Mouse (Mus musculus) MEL (cell line): ENCODE measurements around the gene Cdc7. TPM values are rescaled to one million over a fixed set of nuclear protein-coding genes. Genes with fewer than 3 reads are reported as not detected.

Source experiments
- DNase-seq: peaks from one replicate; pipeline ENCODE4 v3.0.0; 2011; ENCODE audit warnings: low read depth, low spot score
- H3K27ac ChIP-seq: 2 replicates; pipeline ENCODE4 v1.5.1; 2012; ENCODE audit warnings: low read depth, mild to moderate bottlenecking, control low read depth, low read length, moderate library complexity; ENCODE audit not compliant: control insufficient read depth
- H3K27me3 ChIP-seq, 2 experiments: fragments of 150-350 bp in 1 of 2; sonication (generic) in 1 of 2; 2 replicates each; pipeline ENCODE4 v1.6.1; 2012; ENCODE audit warnings: low read length in 2 of 2, mild to moderate bottlenecking in 2 of 2, improper control_type of control experiment in 1 of 2, moderate library complexity in 1 of 2; ENCODE audit not compliant: insufficient read depth in 2 of 2, control insufficient read depth in 1 of 2
- H3K36me3 ChIP-seq, 2 experiments: 2 replicates each; pipeline ENCODE4 v1.6.1; 2012 to 2014; ENCODE audit warnings: low read length in 2 of 2, improper control_type of control experiment in 1 of 2, inconsistent platforms in 1 of 2, mild to moderate bottlenecking in 1 of 2; ENCODE audit not compliant: insufficient read depth in 2 of 2, control insufficient read depth in 1 of 2
- H3K4me1 ChIP-seq, 2 experiments: fragments of 150-350 bp in 1 of 2; sonication (generic) in 1 of 2; 2 replicates each; pipeline ENCODE4 v1.6.1; 2012; ENCODE audit warnings: low read length in 2 of 2, improper control_type of control experiment in 1 of 2, mild to moderate bottlenecking in 1 of 2; ENCODE audit not compliant: insufficient read depth in 2 of 2, control insufficient read depth in 1 of 2
- H3K4me3 ChIP-seq, 2 experiments: fragments of 150-350 bp in 1 of 2; sonication (generic) in 1 of 2; 2 replicates each; pipeline ENCODE4 v1.5.1; 2012; ENCODE audit warnings: low read depth in 2 of 2, low read length in 2 of 2, mild to moderate bottlenecking in 2 of 2, moderate library complexity in 2 of 2, control low read depth in 1 of 2, improper control_type of control experiment in 1 of 2; ENCODE audit not compliant: control insufficient read depth in 1 of 2, insufficient read depth in 1 of 2
- H3K79me2 ChIP-seq: 2 replicates; pipeline ENCODE4 v1.6.1; 2012; ENCODE audit warnings: mild to moderate bottlenecking, low read length, moderate library complexity; ENCODE audit not compliant: control insufficient read depth, poor library complexity, insufficient read depth
- H3K9ac ChIP-seq: 2 replicates; pipeline ENCODE4 v1.6.1; 2012; ENCODE audit warnings: low read depth, mild to moderate bottlenecking, control low read depth, low read length, moderate library complexity; ENCODE audit not compliant: control insufficient read depth, poor library complexity, severe bottlenecking
- H3K9me3 ChIP-seq: fragments of 150-350 bp; sonication (generic); replicated peaks from 2 replicates; pipeline ENCODE4 v1.6.1; 2012; ENCODE audit warnings: mild to moderate bottlenecking, low read length, improper control_type of control experiment, moderate library complexity; ENCODE audit not compliant: insufficient read depth
- CHD1 ChIP-seq: IDR thresholded peaks from 2 replicates; pipeline ENCODE4 v1.6.1; 2012; ENCODE audit warnings: low read depth, mild to moderate bottlenecking, inconsistent platforms, low read length, improper control_type of control experiment
- CHD2 ChIP-seq: IDR thresholded peaks from 2 replicates; pipeline ENCODE4 v1.6.1; 2011; ENCODE audit warnings: low read length, improper control_type of control experiment
- CTCF ChIP-seq, 3 experiments: IDR thresholded peaks in 2 of 3; conservative IDR thresholded peaks in 1 of 3; 2 replicates each; pipeline ENCODE4 v1.5.1; 2011 to 2012; ENCODE audit warnings: low read length in 3 of 3, low read depth in 2 of 3, mild to moderate bottlenecking in 2 of 3, improper control_type of control experiment in 1 of 3, inconsistent platforms in 1 of 3, mixed read lengths in 1 of 3, moderate library complexity in 1 of 3; ENCODE audit not compliant: control insufficient read depth in 1 of 3, insufficient read depth in 1 of 3, poor library complexity in 1 of 3, severe bottlenecking in 1 of 3
- ELF1 ChIP-seq: IDR thresholded peaks from 2 replicates; pipeline ENCODE4 v1.6.1; 2014; ENCODE audit warnings: low read depth, mild to moderate bottlenecking, inconsistent platforms, low read length, improper control_type of control experiment, moderate library complexity
- EP300 ChIP-seq, 2 experiments: IDR thresholded peaks; 2 replicates each; pipeline ENCODE4 v1.6.1; 2011; ENCODE audit warnings: improper control_type of control experiment in 2 of 2, low read length in 2 of 2, low read depth in 1 of 2, mild to moderate bottlenecking in 1 of 2
- GABPA ChIP-seq: IDR thresholded peaks from 2 replicates; pipeline ENCODE4 v1.6.1; 2012; ENCODE audit warnings: low read depth, mild to moderate bottlenecking, inconsistent platforms, low read length, improper control_type of control experiment, moderate library complexity
- GATA1 ChIP-seq: IDR thresholded peaks from 2 replicates; pipeline ENCODE4 v1.6.1; 2011; ENCODE audit warnings: low read depth, low read length, improper control_type of control experiment
- MAX ChIP-seq: IDR thresholded peaks from 2 replicates; pipeline ENCODE4 v1.6.1; 2011; ENCODE audit warnings: low read length, improper control_type of control experiment
- MAZ ChIP-seq: IDR thresholded peaks from 2 replicates; pipeline ENCODE4 v1.6.1; 2012; ENCODE audit warnings: low read depth, mild to moderate bottlenecking, inconsistent platforms, low read length, improper control_type of control experiment
- MEF2A ChIP-seq: IDR thresholded peaks from 2 replicates; pipeline ENCODE4 v1.6.1; 2014; ENCODE audit warnings: low read depth, mild to moderate bottlenecking, inconsistent platforms, low read length, improper control_type of control experiment; ENCODE audit not compliant: poor library complexity, insufficient replicate concordance, severe bottlenecking; ENCODE audit errors: extremely low read depth
- MYC ChIP-seq: IDR thresholded peaks from 2 replicates; pipeline ENCODE4 v1.6.1; 2011; ENCODE audit warnings: low read depth, mild to moderate bottlenecking, low read length, improper control_type of control experiment, moderate library complexity
- NRF1 ChIP-seq: IDR thresholded peaks from 2 replicates; pipeline ENCODE4 v1.6.1; 2014; ENCODE audit warnings: low read depth, mild to moderate bottlenecking, inconsistent platforms, low read length, improper control_type of control experiment, moderate library complexity; ENCODE audit not compliant: poor library complexity, insufficient read depth, severe bottlenecking
- POLR2AphosphoS2 ChIP-seq: IDR thresholded peaks from 2 replicates; pipeline ENCODE4 v1.6.1; 2011; ENCODE audit warnings: low read length, improper control_type of control experiment
- POLR2AphosphoS5 ChIP-seq: IDR thresholded peaks from 2 replicates; pipeline ENCODE4 v1.6.1; 2012; ENCODE audit warnings: low read depth, borderline replicate concordance, mild to moderate bottlenecking, inconsistent platforms, low read length, moderate library complexity, mixed read lengths
- RAD21 ChIP-seq: IDR thresholded peaks from 2 replicates; pipeline ENCODE4 v1.6.1; 2011; ENCODE audit warnings: mild to moderate bottlenecking, low read depth, low read length, improper control_type of control experiment
- RCOR1 ChIP-seq: IDR thresholded peaks from 2 replicates; pipeline ENCODE4 v1.6.1; 2012; ENCODE audit warnings: low read depth, mild to moderate bottlenecking, inconsistent platforms, low read length, improper control_type of control experiment
- SMC3 ChIP-seq: IDR thresholded peaks from 2 replicates; pipeline ENCODE4 v1.6.1; 2011; ENCODE audit warnings: low read depth, low read length, improper control_type of control experiment
- TBP ChIP-seq: IDR thresholded peaks from 2 replicates; pipeline ENCODE4 v1.8.0; 2011; ENCODE audit warnings: low read depth, low read length, improper control_type of control experiment
- UBTF ChIP-seq: IDR thresholded peaks from 2 replicates; pipeline ENCODE4 v1.6.1; 2012; ENCODE audit warnings: low read depth, mild to moderate bottlenecking, inconsistent platforms, low read length, improper control_type of control experiment, moderate library complexity, borderline replicate concordance; ENCODE audit not compliant: insufficient read depth
- USF1 ChIP-seq: IDR thresholded peaks from 2 replicates; pipeline ENCODE4 v1.6.1; 2014; ENCODE audit warnings: low read depth, mild to moderate bottlenecking, inconsistent platforms, low read length, improper control_type of control experiment, moderate library complexity
- ZNF384 ChIP-seq: IDR thresholded peaks from 2 replicates; pipeline ENCODE4 v1.6.1; 2012; ENCODE audit warnings: low read depth, mild to moderate bottlenecking, inconsistent platforms, low read length, improper control_type of control experiment
- polyA plus RNA-seq, 2 experiments: library from polyadenylated mRNA; stranded (reverse) in 1 of 2; unstranded in 1 of 2; fragments of >175 nt in 1 of 2; fragments of >200 nt in 1 of 2; gene quantifications; 2 replicates each; pipeline versions ENCODE4 v1.2.1 to v1.2.4; 2012; ENCODE audit warnings: low replicate concordance in 2 of 2, low read depth in 1 of 2; ENCODE audit not compliant: insufficient read length in 2 of 2, insufficient read depth in 1 of 2, missing spikeins in 1 of 2
- total RNA-seq: library from RNA; depleted of rRNA; stranded (reverse); fragments of 300-350 nt; gene quantifications from 2 replicates; pipeline ENCODE4 v1.2.3, GENCODE M21; 2012

Cdc7 gene
- total and polyA plus RNA-seq, 3 experiments, result 19.6 to 21.4 TPM; not detected in 1

- DNase-seq, result no peak
- no peaks in the 10 kb centered on the region for H3K4me1 ChIP-seq
- TF ChIP-seq USF1 (no peak), UBTF (no peak), NRF1 (no peak), CTCF (IDR thresholded peaks at IDR 0.05 in 2 of 3, conservative IDR thresholded peaks at IDR 0.05 in 1 of 3; ENCODE audit: control insufficient read depth in 1 of 3, insufficient read depth in 1 of 3, low read depth in 2 of 3, low read length in 3 of 3, poor library complexity in 1 of 3, severe bottlenecking in 1 of 3) (no peak), POLR2AphosphoS5 (no peak)
- H3K27me3 ChIP-seq, result no peaks in the 10 kb centered on the region
- no peak overlapping the region for H3K27ac ChIP-seq
- no peaks in the 10 kb centered on the region for H3K36me3 ChIP-seq
- no peaks in the 10 kb centered on the region for H3K79me2 ChIP-seq
- no peaks in the 10 kb centered on the region for H3K9me3 ChIP-seq
- H3K4me3 ChIP-seq, result no peak overlapping the region
- H3K9ac ChIP-seq, result no peak overlapping the region
Observed at GRCm38 (mm10) chr5:107002091-107002416, 37.9 kb downstream of the Cdc7 start.

GRCm38 (mm10) chr5:107009721-107010120, 45.6 kb downstream of the Cdc7 start:
- TF ChIP-seq MYC (no peak), ZNF384 (no peak), MAZ (no peak), POLR2AphosphoS2 (no peak), EP300 (IDR thresholded peaks at IDR 0.05; ENCODE audit: low read depth in 1 of 2, low read length in 2 of 2) (no peak), SMC3 (no peak), RAD21 (no peak; the same call in 1 of the 2 replicates), TBP (no peak), POLR2AphosphoS5 (no peak), MAX (no peak), ELF1 (no peak), CHD2 (no peak), CHD1 (no peak), UBTF (no peak), CTCF (IDR thresholded peaks at IDR 0.05 in 2 of 3, conservative IDR thresholded peaks at IDR 0.05 in 1 of 3; ENCODE audit: control insufficient read depth in 1 of 3, insufficient read depth in 1 of 3, low read depth in 2 of 3, low read length in 3 of 3, poor library complexity in 1 of 3, severe bottlenecking in 1 of 3) (no peak), USF1 (no peak), GABPA (no peak), RCOR1 (no peak), GATA1 (no peak), MEF2A (no peak)
- H3K27me3 ChIP-seq, result no peaks in the 10 kb centered on the region
- DNase-seq, result no peak
- H3K27ac ChIP-seq, result no peak overlapping the region
- peaks cover 0 to 2% of the 10 kb centered on the region in 2 experiments; a peak in 1 of 4 replicates for H3K4me1 ChIP-seq
- no peaks in the 10 kb centered on the region for H3K79me2 ChIP-seq
- H3K4me3 ChIP-seq, result no peak overlapping the region
- H3K9ac ChIP-seq, result no peak overlapping the region
- no peaks in the 10 kb centered on the region for H3K36me3 ChIP-seq
- no peaks in the 10 kb centered on the region for H3K9me3 ChIP-seq
